Mouse (Mus musculus): ENCODE measurements around the gene Mttp. TPM values are rescaled to one million over a fixed set of nuclear protein-coding genes. Genes with fewer than 3 reads are reported as not detected.

Mttp gene
- 47.1 and 48.9 TPM in 2 replicates for polyA plus RNA-seq (2012; rRNA removed)

DNA sequence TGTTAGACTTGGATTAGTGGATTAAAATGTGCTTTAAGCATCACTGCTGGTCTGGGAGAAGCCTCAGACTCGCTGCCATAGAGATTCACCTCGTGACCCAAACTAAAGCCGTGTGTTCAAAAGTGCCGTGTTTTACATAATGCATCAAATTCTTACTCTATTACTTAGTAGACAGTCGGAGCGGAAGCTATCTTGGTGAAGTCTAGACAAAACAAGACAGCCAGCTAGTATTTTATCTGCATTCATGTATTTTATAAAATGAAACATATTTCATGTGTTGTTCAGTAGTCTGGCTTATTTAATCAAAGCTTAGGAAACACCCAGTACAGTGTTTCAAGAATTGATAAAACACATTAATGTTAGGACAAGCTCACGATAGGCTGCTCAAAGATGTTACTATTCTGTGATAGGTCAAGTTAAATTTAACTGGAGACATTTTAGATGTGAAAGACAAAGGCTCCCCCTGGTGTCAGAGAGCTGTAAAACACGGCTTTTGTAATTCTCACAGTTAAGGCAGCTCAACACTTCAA, at the start of gene Mttp:
TSS of gene Mttp (minus strand) at position 327 of the 530 bp plus-strand sequence.

DNA sequence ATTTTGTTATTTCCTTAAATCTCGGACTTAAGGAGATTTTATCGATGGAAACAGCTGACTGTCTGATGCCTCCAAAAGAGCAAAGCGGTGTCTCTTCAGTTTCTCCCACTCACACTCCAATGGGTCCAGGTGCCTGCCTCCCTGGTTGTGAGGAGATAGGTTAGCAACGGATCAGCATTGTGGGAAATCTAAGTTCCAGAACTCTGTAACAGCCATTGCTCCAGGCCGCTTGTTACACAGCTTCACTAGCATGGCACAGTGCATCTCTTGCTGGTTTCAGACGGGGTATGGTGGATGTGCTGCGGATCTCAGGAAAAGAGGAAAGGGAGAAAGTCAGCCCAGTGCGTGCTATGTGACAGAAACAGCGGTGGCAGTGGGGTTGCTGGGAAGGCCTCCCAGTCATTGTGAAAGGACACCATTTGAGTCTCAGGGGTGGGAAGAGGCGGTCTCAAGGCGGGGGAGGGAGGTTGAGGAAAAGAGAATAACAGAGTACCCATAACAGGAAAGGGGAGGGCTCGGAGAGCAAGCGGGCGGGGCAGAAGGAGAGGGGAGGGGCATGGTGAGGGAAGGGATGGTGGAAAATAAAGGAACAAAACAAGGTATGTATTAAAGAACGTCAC, 49.0 kb upstream of the Mttp start, which contains the start of gene 4930579F01Rik:
TSS of gene 4930579F01Rik (minus strand) at position 143 of the 620 bp plus-strand sequence.

DNA sequence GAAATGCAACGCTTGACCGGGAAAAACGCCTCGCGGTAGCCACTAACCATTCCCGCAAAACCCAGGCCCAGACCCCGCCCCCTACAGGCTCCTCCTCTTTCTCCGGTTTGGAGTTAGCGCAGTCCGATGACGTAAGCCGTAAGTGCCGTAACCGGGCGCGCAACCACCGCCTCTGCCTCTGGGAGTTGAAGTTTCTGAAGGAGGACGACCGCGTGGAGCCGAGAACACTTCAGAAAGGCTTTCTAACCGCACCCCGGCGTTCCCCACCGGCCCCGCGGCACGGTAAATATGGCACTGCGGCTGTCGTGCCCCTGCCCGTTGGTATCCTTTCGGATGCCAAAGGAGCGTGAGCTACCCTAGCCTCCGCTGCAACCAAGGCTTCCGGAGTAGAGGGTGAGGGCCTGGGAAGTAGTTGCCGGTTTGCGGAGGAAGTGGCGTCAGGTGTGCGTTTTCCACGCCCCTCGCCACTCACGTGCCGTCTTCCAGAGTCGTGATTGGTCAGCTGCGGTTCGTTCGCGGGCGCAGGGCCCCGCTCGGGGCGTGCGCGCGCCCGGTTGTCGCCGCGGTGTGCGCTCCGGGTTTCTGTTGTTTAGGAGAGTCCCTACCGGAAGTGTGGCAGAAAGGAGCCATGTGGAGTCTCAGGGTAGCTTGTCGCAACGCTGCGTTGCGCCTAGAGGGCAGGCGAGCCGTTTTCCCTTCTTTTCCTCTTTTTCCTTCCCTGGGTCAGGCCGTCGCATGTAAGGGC, 1.3 kb downstream of the Mttp start, which contains the start of gene Trmt10a:
TSS of gene Trmt10a (plus strand) at position 134 of the 745 bp plus-strand sequence.

DNA sequence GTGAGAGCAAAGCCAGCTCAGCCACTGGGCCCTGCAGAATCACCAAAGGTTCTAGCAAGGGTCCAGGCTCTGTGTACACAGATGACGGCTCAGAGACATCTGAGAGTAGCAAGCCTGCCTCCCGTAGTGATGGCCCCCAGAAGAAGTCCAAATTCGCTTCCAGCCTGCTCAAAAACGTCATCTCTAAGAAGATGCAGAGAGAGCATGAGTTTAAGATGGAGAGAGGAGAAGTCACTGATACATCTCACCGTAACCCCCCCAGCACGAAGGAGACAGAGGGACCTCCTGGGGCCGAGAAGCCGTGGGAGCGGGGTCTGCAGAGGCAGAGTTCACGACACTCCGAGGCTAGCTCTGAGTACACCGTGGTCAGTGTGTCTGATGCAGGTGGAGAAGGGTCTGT, 77.5 kb downstream of the Mttp start, which contains the start of gene Gm5105:
TSS of gene Gm5105 (minus strand) at position 101 of the 400 bp plus-strand sequence.

DNA sequence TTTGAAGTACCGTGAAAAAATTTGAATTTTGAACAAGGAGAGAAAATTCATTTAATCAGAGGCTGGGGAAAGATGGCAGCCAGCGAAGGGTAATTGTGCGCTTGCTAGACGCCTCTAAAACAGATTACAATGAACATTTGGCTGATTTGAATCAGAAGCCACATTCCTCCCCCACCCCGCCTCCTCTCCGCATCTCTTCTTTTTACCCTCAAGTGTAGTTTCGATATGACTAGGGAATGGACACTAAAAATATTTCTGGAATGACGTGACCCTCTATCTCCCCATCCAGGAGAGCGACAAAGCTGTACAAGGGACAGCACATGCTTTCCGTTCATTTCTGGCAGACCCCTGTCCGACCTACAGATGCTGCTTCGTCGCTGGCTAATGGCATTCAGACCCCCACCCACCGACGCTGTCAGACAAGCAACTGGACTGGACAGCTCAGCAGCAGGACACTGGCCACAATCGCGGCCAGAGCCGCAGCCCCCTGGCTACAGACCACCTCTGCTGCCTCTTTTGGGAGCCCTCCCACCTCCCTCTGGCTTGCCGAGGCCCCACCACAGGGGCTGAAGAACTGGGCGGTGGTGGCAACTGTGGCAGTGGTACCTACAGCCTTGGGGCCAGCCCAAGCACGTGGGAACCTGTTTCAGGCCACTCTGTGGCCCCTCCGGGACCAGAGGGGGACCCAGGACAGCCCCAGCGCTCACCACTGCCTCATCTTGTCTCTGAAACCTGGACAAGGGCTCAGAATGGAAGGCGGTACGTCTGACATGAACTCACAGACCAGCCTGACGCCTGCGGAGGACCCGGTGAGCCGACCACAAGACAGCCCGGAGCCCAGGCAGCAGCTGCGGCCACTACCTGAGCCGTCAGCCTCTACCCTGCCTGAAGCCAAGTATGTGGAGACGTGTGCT, 79.8 kb downstream of the Mttp start, which contains the start of gene 1110002E22Rik:
TSS of gene 1110002E22Rik (plus strand) at position 321 of the 914 bp plus-strand sequence.

Other genes starting within 250 kb of the Mttp start
- 30.3 and 35.9 TPM in 2 replicates for gene Lamtor3, start 226.5 kb downstream of the Mttp start, polyA plus RNA-seq (2012; rRNA removed)
- 10.1 and 10.6 TPM in 2 replicates for gene Dapp1, start 163.4 kb downstream of the Mttp start, polyA plus RNA-seq (2012; rRNA removed)
- gene 1110002E22Rik, start 79.9 kb downstream of the Mttp start, polyA plus RNA-seq (2012; rRNA removed) = 0.01 TPM in 2 replicates
- 0.02 and 0.03 TPM in 2 replicates for gene Gm5105, start 77.6 kb downstream of the Mttp start, polyA plus RNA-seq (2012; rRNA removed)
- gene Trmt10a, start 1.5 kb downstream of the Mttp start, polyA plus RNA-seq (2012; rRNA removed) = 2.4 and 2.9 TPM in 2 replicates
- not detected in 2 replicates for gene 4930579F01Rik, start 48.9 kb upstream of the Mttp start, polyA plus RNA-seq (2012; rRNA removed)
- 4.8 and 4.9 TPM in 2 replicates for gene Adh7, start 72.8 kb upstream of the Mttp start, polyA plus RNA-seq (2012; rRNA removed)
- 1,016 and 1,070 TPM in 2 replicates for gene Adh1, start 116.0 kb upstream of the Mttp start, polyA plus RNA-seq (2012; rRNA removed)
- not detected in 2 replicates for gene Adh6a, start 168.3 kb upstream of the Mttp start, polyA plus RNA-seq (2012; rRNA removed)
- 0.19 and 0.27 TPM in 2 replicates for gene Adh6b, start 196.8 kb upstream of the Mttp start, polyA plus RNA-seq (2012; rRNA removed)

Measured in liver, embryonic 18 days (tissue).